Mouse (Mus musculus): ENCODE measurements around the gene Scaper. TPM values are rescaled to one million over a fixed set of nuclear protein-coding genes. Genes with fewer than 3 reads are reported as not detected.
A peak's percentile ranks its signal among the peaks of the same experiment; 100 is the strongest.

Gene Scaper
- polyA plus RNA-seq, 1 experiment from 2014 or later: 7.4 TPM

DNA sequence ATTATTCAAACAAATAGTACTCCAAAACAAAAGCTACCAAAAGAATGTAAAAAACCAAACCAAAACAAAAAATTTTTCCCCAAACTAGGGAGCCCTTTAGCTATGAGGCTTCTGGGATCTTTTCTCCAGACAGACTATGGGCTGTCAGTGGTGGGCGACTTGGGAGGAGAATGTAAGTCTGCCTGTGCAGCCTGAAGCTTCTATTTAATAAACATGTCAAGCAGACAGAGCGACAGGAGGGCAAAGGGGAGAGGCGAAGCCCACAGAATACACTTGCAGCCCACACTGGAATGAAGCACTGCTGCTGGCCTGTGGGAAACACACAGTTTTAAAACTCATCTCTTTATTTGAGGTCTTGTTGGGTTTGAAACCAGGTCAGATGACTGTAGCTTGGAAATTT lies 356.5 kb downstream of the Scaper start:
- DNase-seq (ENCODE audit: low spot score): no peak
- no peak overlapping the region for H3K27ac ChIP-seq (replicated peaks)
- 45% methylated on average over 3 of the region's 3 CpGs for WGBS

DNA sequence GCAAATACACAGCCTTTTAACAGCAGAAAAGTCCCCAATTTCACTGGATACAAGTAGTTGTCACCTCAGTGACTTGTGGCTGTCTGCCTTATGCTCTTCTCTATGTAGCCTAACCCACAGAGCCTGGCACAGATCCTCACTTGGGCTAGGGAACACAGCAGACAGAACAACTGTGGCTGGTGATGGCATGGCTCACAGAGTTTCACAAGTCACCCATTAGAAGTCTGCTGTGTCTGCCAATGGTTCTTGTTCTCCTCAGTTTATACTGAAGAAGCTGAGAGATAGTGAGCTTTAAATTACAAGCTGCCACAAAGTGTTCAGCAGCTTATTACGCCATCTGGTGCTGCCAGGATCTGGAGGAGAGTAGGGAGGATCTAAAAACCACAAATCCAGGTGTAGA lies 361.3 kb downstream of the Scaper start:
- H3K27ac ChIP-seq (replicated peaks): no peak overlapping the region
- no peaks in the 10 kb centered on the region for H3K27me3 ChIP-seq (replicated peaks; ENCODE audit: low read depth, poor library complexity, severe bottlenecking)
- peaks cover 3% of the 10 kb centered on the region for H3K4me1 ChIP-seq
- H3K9me3 ChIP-seq: no peaks in the 10 kb centered on the region
- no peaks in the 10 kb centered on the region for H3K36me3 ChIP-seq (replicated peaks)
- H3K4me3 ChIP-seq: no peak overlapping the region
- no peak for DNase-seq (ENCODE audit: low spot score)
- WGBS: 75% methylated on average over 1 of the region's 1 CpGs

More for the DNA sequence above, 356.5 kb downstream of the Scaper start:
- H3K9me3 ChIP-seq: no peaks in the 10 kb centered on the region
- H3K27me3 ChIP-seq (replicated peaks; ENCODE audit: low read depth, poor library complexity, severe bottlenecking): no peaks in the 10 kb centered on the region
- no peak overlapping the region for H3K4me3 ChIP-seq
- H3K4me1 ChIP-seq: peaks cover 7% of the 10 kb centered on the region
- H3K36me3 ChIP-seq (replicated peaks): no peaks in the 10 kb centered on the region

DNA sequence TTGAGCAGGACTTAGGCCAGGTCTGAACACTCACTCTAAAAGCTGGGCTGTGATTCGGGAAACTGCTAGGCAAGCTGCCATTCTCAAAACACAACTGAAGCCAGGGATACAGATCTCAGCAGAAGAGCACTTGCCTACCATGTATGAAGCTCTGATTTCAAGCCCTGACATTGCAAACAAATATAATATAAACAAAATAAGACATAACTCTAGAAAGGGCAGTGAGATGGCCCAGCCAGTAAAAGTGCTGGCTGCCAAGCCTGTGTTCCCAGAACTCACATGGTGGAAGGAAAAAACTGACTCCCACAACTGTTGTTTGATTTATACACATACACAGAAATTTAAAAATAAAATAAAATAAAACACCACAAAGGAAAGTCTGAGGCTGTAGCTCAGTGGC lies 366.8 kb downstream of the Scaper start:
- 83% methylated on average over 1 of the region's 1 CpGs for WGBS
- H3K27ac ChIP-seq (replicated peaks): no peak overlapping the region
- 0 out of 2 replicates have a peak, but pooled peaks cover 3% of the 10 kb centered on the region for H3K4me1 ChIP-seq
- no peaks in the 10 kb centered on the region for H3K36me3 ChIP-seq (replicated peaks)
- H3K4me3 ChIP-seq: no peak overlapping the region
- no peaks in the 10 kb centered on the region for H3K9me3 ChIP-seq
- DNase-seq (ENCODE audit: low spot score): no peak
- H3K27me3 ChIP-seq (replicated peaks; ENCODE audit: low read depth, poor library complexity, severe bottlenecking): no peaks in the 10 kb centered on the region

DNA sequence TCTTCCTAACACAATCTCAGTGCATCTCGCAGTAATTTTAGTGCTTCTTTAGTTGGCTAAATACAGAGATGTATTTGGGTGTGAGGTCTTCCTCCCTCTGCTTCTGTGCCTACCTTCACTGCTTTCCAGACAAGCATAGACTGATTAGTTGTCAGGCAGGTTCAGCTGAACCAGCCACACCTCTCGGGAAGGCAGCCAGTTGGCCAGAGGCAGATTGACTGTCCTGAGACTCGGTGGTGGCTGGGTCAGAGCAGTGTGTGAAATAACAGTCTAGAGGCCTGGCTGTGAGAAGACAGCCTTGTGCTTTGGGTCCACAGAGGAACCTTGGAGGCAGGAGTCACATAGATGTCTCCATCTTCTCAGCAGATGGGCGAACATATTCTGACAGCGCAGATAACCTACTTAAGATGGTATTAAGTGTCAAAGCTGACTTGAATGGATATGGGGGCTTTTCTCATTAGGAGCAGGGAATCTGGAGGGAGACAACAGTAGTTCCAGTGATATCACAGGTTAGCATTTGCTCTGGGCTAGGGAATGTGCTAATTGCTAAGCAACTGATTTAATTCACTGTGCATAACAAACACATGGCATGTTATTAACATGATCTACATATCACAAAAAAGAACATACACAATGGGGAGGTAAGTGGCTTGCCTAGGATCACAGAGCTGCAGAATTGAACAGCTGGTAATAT lies 369.3 kb downstream of the Scaper start:
- Histone ChIP-seq H3K4me3 (no peak overlapping the region), H3K27ac (replicated peaks) (no peak overlapping the region), H3K27me3 (replicated peaks; ENCODE audit: low read depth, poor library complexity, severe bottlenecking) (no peaks in the 10 kb centered on the region), H3K36me3 (replicated peaks) (no peaks in the 10 kb centered on the region), H3K9me3 (no peaks in the 10 kb centered on the region), H3K4me1 (0 out of 2 replicates have a peak, but pooled peaks cover 3% of the 10 kb centered on the region)
- WGBS: 66% methylated on average over 5 of the region's 5 CpGs
- no peak for DNase-seq (ENCODE audit: low spot score)

DNA sequence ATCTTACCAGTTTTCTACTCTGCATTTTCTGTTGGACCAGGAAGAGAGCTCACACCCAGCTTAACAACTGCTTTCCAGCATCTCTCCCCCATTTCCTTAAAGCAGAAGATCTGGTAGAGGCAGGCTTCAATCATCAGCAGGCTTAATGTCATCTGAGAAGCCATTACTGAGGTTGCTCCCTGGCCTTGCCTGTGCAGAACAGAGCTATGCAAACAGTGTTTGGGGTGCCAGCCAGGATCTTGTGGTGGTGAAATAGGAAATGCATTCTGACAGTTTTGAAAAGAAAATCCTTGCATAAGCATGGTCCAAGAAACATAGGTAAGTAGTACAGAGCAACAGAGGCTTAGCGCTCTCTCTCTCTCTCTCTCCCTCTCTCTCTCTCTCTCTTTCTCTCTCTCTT lies 377.0 kb downstream of the Scaper start:
- Histone ChIP-seq H3K9me3 (no peaks in the 10 kb centered on the region), H3K36me3 (replicated peaks) (no peaks in the 10 kb centered on the region), H3K4me3 (no peak overlapping the region), H3K27ac (replicated peaks) (no peak overlapping the region), H3K27me3 (replicated peaks; ENCODE audit: low read depth, poor library complexity, severe bottlenecking) (no peaks in the 10 kb centered on the region), H3K4me1 (peaks cover 20% of the 10 kb centered on the region)
- 93% methylated on average over 1 of the region's 1 CpGs for WGBS
- no peak for DNase-seq (ENCODE audit: low spot score)

DNA sequence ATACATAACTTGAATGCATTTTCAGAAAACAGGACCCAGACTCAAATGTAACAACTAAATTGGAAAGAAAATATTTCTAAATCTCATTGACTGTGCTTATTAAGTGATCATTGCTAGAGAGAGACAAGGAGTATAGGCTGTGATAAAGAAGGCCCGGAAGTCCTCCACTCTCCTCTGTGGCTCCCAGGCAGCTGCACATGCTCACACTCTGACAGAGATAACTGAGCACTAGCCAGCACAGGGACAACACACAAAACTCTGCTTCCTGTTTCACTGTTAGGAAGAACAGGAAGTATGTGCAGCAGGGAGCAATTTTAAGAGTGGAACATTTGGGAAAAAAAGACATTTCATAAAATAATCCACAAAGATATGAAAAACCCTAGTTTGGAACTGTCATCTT lies 382.9 kb downstream of the Scaper start:
- H3K4me1 ChIP-seq: peaks cover 20% of the 10 kb centered on the region
- WGBS: 69% methylated on average over 1 of the region's 1 CpGs

DNA sequence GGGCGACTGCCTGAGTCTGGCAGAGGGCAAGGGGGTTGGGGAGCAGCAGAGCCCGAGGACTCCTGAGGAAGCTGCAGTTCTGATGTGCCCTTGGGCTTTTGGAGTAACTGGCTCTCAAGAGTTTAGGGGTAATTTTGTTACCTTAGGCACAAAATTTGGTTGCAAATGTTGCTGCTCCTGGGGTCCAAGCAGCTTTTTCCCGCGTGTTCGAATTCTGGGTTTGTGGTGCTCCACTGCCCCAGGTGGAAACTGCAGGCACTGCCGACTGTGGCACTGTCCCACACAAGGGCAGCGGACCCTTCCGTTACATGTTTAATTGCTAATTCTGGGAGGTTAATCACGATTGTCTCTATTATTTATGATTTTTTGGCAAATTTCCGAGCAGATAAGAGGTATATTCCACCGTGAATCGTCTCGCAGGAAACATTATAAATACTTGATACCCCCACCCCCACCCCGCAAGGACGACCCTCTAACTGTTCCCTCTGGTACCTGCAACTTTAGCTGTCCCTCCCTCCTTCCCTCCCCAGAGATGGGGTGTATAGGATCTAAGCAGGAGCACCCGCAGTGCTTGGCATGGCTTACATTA lies 388.5 kb downstream of the Scaper start:
- no peaks in the 10 kb centered on the region for H3K36me3 ChIP-seq (replicated peaks)
- no peak overlapping the region for H3K27ac ChIP-seq (replicated peaks)
- peak overlapping the region; percentile 11; the same call in 1 of the 2 replicates for H3K4me3 ChIP-seq
- H3K9me3 ChIP-seq: no peaks in the 10 kb centered on the region
- H3K27me3 ChIP-seq (replicated peaks; ENCODE audit: low read depth, poor library complexity, severe bottlenecking): peaks cover 75% of the 10 kb centered on the region
- H3K4me1 ChIP-seq: peaks cover 46% of the 10 kb centered on the region
- DNase-seq (ENCODE audit: low spot score): peak; percentile 41
- 4% methylated on average over 16 of the region's 16 CpGs for WGBS

More for the DNA sequence above, 382.9 kb downstream of the Scaper start:
- no peak overlapping the region for H3K4me3 ChIP-seq
- H3K27me3 ChIP-seq (replicated peaks; ENCODE audit: low read depth, poor library complexity, severe bottlenecking): peaks cover 19% of the 10 kb centered on the region
- no peak overlapping the region for H3K27ac ChIP-seq (replicated peaks)
- H3K36me3 ChIP-seq (replicated peaks): no peaks in the 10 kb centered on the region
- no peaks in the 10 kb centered on the region for H3K9me3 ChIP-seq
- DNase-seq (ENCODE audit: low spot score): no peak

DNA sequence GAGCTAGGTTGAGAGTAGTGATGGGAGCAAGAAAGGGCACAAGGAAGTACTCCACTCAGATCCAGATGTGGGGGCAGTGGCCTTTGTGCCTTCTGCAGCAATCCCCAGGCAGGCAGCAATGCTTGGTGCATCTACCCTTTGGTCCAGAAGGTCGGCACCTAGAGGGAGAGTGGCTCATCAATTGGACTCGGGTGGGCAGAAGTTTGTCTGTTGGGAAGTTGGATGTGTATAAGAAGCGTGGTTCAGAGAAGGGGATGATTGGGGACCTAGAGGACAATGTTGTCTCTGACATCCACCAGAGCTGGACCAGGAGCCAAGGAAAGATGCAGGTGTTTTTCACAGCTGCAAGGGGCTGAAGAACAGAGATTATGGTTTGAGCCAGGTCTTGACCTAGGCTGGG lies 389.0 kb downstream of the Scaper start:
- peak; percentile 17 for DNase-seq (ENCODE audit: low spot score)
- WGBS: 7% methylated on average over 3 of the region's 3 CpGs

DNA sequence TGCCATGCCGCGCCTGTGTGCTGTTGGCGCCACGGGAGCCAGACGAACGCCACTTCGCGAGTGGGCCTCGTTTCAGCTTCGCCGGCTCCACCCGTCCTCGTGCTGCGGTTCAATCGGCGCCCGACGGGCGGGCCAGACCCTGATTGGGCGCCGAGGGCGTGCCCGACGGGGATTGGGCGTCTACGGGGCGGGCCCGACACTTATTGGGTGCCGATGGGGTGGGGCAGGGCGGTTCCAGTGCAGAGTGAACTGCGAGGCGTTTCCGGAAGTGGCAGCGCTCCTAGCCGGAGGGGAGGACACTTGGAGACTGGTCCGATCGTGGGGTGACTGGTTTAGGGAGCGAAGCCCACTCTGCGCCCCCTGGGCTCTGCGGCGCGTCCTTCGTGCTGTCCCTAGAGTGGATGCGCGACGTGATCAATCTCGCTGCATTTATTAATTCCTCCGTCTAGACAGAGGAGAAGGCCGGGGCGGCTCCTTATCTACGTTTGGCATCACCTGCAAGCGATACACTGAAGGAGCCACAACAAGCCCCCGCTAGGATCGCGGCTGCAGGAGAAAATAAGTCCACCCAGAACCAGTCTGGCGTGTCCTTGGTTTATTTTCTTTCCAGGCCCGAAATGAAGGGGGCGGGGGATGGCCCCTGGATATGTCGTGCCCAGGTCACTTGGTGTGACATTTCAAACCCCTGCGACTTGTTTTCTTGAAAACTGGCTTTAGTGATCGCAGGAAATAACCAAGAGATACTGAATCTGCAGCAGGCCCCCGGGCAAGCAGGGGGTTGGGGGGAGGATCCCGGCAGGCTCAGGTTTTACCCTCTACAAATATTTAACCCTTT lies 391.5 kb downstream of the Scaper start:
- Histone ChIP-seq H3K4me3 (peak overlapping the region; percentile 57), H3K36me3 (replicated peaks) (no peaks in the 10 kb centered on the region), H3K4me1 (peaks cover 67% of the 10 kb centered on the region), H3K27ac (replicated peaks) (peak overlapping the region; percentile 52; the same call in 1 of the 2 replicates), H3K9me3 (no peaks in the 10 kb centered on the region), H3K27me3 (replicated peaks; ENCODE audit: low read depth, poor library complexity, severe bottlenecking) (peaks cover 100% of the 10 kb centered on the region)
- DNase-seq (ENCODE audit: low spot score): peak; percentile 82
- 2% methylated on average over 63 of the region's 63 CpGs for WGBS

More for the DNA sequence above, 389.0 kb downstream of the Scaper start:
- no peaks in the 10 kb centered on the region for H3K36me3 ChIP-seq (replicated peaks)
- peaks cover 51% of the 10 kb centered on the region for H3K4me1 ChIP-seq
- peak overlapping the region; percentile 11; the same call in 1 of the 2 replicates for H3K4me3 ChIP-seq
- H3K27me3 ChIP-seq (replicated peaks; ENCODE audit: low read depth, poor library complexity, severe bottlenecking): peaks cover 80% of the 10 kb centered on the region
- H3K27ac ChIP-seq (replicated peaks): no peak overlapping the region
- H3K9me3 ChIP-seq: no peaks in the 10 kb centered on the region

DNA sequence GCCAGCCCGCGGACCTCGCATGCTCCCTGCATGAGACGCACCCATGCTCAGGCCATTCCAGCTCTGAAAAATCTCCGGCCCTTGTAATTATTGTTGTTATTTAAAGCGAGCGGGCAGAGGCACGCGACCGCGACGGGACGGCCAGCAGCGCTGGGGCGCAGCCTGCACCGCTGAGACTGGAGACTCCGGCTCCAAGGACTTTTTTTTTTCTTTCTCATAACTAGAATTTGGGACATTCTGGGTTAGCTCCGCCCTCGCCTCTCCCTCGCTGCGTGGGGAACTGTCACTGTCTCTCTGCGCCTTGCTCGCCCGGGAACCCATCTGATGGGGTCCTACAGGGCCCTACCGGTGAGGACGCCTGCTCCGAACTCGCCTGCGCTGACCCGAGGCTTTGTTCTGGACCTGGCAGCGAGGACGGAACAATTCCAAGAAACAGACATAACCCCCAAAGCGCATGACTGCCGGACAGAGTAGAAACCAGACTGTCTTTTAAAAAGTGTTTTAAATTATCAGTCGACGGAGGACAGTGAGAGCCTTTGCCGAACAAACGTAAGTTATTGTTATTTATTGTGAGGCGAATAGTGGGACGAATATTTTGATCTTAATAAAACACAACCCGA lies 392.3 kb downstream of the Scaper start:
- 5% methylated on average over 41 of the region's 41 CpGs for WGBS
- H3K36me3 ChIP-seq (replicated peaks): no peaks in the 10 kb centered on the region
- H3K27me3 ChIP-seq (replicated peaks; ENCODE audit: low read depth, poor library complexity, severe bottlenecking): peaks cover 100% of the 10 kb centered on the region
- no peak for DNase-seq (ENCODE audit: low spot score)
- H3K27ac ChIP-seq (replicated peaks): peak overlapping the region; percentile 70; the same call in 1 of the 2 replicates
- H3K4me1 ChIP-seq: peaks cover 72% of the 10 kb centered on the region
- peak overlapping the region; percentile 57 for H3K4me3 ChIP-seq
- no peaks in the 10 kb centered on the region for H3K9me3 ChIP-seq

DNA sequence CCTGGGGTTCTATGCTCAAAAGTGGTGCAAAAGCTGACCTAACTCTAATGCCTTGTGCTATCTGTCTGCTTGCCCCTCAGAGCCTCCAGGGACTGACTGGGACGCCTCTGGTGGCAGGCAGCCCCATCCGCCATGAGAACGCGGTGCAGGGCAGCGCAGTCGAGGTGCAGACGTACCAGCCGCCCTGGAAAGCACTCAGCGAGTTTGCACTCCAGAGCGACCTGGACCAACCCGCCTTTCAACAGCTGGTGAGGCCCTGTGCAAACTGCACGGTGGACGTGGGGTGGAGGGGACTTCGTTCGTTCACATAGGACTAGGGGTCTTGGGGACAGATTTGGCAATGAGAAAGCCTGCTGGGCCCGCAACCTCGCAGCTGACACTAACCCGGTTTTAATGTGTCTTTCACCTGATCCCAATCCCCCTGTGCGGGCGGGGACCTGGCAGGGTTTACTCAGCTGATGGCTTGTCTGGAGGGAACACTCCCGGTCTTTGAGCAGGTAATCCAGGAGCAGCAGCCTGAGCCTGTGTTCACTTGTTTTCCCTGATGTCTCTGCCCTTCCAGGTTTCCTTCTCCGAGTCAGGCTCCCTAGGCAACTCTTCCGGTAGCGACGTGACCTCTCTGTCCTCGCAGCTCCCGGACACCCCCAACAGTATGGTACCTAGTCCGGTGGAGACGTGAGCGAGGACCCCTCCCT lies 392.9 kb downstream of the Scaper start:
- peak overlapping the region; percentile 70; the same call in 1 of the 2 replicates for H3K27ac ChIP-seq (replicated peaks)
- under 1% methylated on average over 30 of the region's 30 CpGs for WGBS
- H3K27me3 ChIP-seq (replicated peaks; ENCODE audit: low read depth, poor library complexity, severe bottlenecking): peaks cover 100% of the 10 kb centered on the region
- peaks cover 77% of the 10 kb centered on the region for H3K4me1 ChIP-seq
- DNase-seq (ENCODE audit: low spot score): peak; percentile 70
- H3K4me3 ChIP-seq: peak overlapping the region; percentile 57
- H3K9me3 ChIP-seq: no peaks in the 10 kb centered on the region
- no peaks in the 10 kb centered on the region for H3K36me3 ChIP-seq (replicated peaks)
